Mouse (Mus musculus): ENCODE data around the gene Mns1. TPM values are rescaled to one million over a fixed set of nuclear protein-coding genes. Genes with fewer than 3 reads are reported as not detected.
"Not testable (repeated sequence)": the region's sequence is repeated elsewhere in the genome, so short reads cannot be mapped to it uniquely, and the experiment has no call there.

Gene Mns1
- polyA plus RNA-seq (2012; rRNA removed): 0.85 and 1.3 TPM in 2 replicates

DNA sequence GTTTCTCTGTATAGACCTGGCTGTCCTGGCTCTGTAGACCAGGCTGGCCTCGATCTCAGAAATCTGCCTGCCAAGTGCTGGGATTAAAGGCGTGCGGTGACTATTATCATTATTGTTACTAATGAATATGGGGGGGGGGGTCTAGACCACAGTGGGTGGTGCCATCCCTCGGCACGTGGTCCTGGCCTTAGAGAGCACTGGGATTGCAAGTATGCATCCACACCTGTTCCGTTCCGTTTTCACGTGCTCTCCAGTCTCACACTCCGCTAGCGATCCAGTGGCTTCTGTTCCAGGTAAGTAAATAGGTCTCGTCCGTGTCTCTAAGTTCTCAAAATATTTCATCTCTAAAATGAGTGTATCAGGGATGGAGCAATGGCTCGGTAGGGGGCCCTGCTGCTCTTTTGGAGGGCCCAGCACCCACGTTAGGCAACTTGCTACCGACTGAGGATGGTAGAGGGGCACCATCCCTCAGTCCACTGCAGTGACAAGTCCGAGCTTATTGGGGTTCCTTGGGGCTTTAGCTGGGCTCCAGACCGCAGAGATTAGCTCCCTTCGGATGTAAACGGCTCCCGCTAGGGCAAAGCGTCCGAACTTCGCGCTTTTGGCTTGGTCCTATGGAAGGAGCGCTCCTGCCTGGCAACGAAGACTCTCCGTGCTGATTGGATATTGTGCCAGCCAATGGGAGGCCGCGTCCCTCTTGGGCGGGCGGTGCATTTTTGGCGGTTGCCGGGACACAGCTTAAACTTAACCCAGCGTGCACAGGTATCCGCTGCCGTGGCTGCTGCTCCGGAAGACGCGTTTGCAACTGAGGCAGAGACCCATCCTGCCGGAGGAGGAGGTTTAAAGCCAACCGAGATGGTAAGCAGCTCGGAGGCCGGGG lies at the start of gene Mns1:
Gene Mns1, plus strand, starts transcription at position 190 of the 880 bp plus-strand sequence.
- Histone ChIP-seq H3K4me1 (ENCODE audit: control insufficient read depth, insufficient read depth, low read length) (0 out of 2 replicates have a peak, but pooled peaks cover 3% of the 10 kb centered on the region), H3K4me3 (replicated peaks; ENCODE audit: extremely low read depth, low read depth, low read length) (peak within 1 kb of the TSS; percentile 76)
- TF ChIP-seq POLR2A (IDR thresholded peaks at IDR 0.05; ENCODE audit: borderline replicate concordance, extremely low read depth, low read depth, low read length): no peak
- TF ChIP-seq CTCF (IDR thresholded peaks at IDR 0.05; ENCODE audit: insufficient read depth, low read length): no peak
- peak; percentile 94 for DNase-seq
- WGBS: 2% methylated on average over 43 of the region's 43 CpGs

DNA sequence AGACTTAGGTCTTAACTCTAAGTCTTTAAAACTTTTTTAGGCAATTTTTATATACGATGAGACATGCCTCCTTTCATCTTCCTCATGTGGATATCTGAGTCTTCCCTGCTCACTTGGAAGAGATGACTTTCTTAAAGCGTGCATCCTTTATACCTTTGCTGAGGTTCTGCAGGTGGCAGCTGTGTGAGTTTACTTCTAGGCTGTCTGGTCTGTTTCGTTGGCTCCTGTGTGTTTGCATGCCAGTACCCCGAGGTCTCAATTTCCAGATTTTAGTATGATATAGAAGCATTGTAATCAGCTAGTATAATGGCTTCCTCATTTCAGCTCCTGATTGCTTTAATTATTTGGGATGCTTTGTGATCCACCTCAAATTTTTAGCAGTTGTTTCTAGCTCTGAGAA lies 48.9 kb upstream of the Mns1 start:
- DNase-seq: no peak
- WGBS: 85% methylated on average over 4 of the region's 4 CpGs
- Histone ChIP-seq H3K4me3 (replicated peaks; ENCODE audit: extremely low read depth, low read depth, low read length) (no peak overlapping the region), H3K4me1 (ENCODE audit: control insufficient read depth, insufficient read depth, low read length) (no peaks in the 10 kb centered on the region)
- no peak for TF ChIP-seq POLR2A (IDR thresholded peaks at IDR 0.05; ENCODE audit: borderline replicate concordance, extremely low read depth, low read depth, low read length)
- no peak for TF ChIP-seq CTCF (IDR thresholded peaks at IDR 0.05; ENCODE audit: insufficient read depth, low read length)

GRCm38 (mm10) chr9:72389431-72390002 lies 48.3 kb upstream of the Mns1 start:
- Histone ChIP-seq H3K4me1 (ENCODE audit: control insufficient read depth, insufficient read depth, low read length) (no peaks in the 10 kb centered on the region), H3K4me3 (replicated peaks; ENCODE audit: extremely low read depth, low read depth, low read length) (no peak overlapping the region)
- TF ChIP-seq CTCF (IDR thresholded peaks at IDR 0.05; ENCODE audit: insufficient read depth, low read length) (no peak), POLR2A (IDR thresholded peaks at IDR 0.05; ENCODE audit: borderline replicate concordance, extremely low read depth, low read depth, low read length) (no peak)
- no peak for DNase-seq
- WGBS: 75% methylated on average over 14 of the region's 14 CpGs

- Histone ChIP-seq H3K4me1 (ENCODE audit: control insufficient read depth, insufficient read depth, low read length) (no peaks in the 10 kb centered on the region), H3K4me3 (replicated peaks; ENCODE audit: extremely low read depth, low read depth, low read length) (no peak overlapping the region)
- TF ChIP-seq CTCF (IDR thresholded peaks at IDR 0.05; ENCODE audit: insufficient read depth, low read length) (no peak), POLR2A (IDR thresholded peaks at IDR 0.05; ENCODE audit: borderline replicate concordance, extremely low read depth, low read depth, low read length) (no peak)
- WGBS: 72% methylated on average over 12 of the region's 12 CpGs
- DNase-seq: no peak
These were observed 47.3 kb upstream of the Mns1 start for GRCm38 (mm10) chr9:72390321-72391077.

DNA sequence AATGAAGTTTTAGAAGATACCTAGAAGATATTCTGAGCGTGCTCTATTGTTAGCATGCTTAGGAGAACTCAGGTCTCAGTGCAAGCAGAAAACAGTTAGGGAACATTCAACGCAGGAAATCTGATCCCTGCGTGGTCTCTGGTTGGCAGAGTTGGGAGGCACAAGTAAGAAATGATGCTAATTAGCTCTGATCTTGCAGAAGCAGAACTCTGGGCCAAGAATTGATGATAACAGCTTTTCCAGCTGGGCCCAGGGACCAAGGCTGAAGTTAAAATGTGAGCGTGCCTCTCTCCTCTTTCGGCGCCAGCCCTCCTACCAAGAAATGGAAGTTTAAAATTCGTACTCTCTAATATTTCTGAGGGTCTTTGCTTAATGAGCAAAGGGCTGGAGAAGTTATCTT lies 45.1 kb upstream of the Mns1 start:
- DNase-seq: no peak
- 77% methylated on average over 7 of the region's 7 CpGs for WGBS
- H3K4me1 ChIP-seq (ENCODE audit: control insufficient read depth, insufficient read depth, low read length): no peaks in the 10 kb centered on the region

GRCm38 (mm10) chr9:72393238-72393637 lies 44.6 kb upstream of the Mns1 start:
- 86% methylated on average over 15 of the region's 15 CpGs for WGBS
- Histone ChIP-seq H3K4me3 (replicated peaks; ENCODE audit: extremely low read depth, low read depth, low read length) (no peak overlapping the region), H3K4me1 (ENCODE audit: control insufficient read depth, insufficient read depth, low read length) (no peaks in the 10 kb centered on the region)
- no peak for TF ChIP-seq POLR2A (IDR thresholded peaks at IDR 0.05; ENCODE audit: borderline replicate concordance, extremely low read depth, low read depth, low read length)
- no peak for DNase-seq

More for the DNA sequence above, 45.1 kb upstream of the Mns1 start:
- TF ChIP-seq CTCF (IDR thresholded peaks at IDR 0.05; ENCODE audit: insufficient read depth, low read length) (no peak), POLR2A (IDR thresholded peaks at IDR 0.05; ENCODE audit: borderline replicate concordance, extremely low read depth, low read depth, low read length) (no peak)
- no peak overlapping the region for H3K4me3 ChIP-seq (replicated peaks; ENCODE audit: extremely low read depth, low read depth, low read length)

DNA sequence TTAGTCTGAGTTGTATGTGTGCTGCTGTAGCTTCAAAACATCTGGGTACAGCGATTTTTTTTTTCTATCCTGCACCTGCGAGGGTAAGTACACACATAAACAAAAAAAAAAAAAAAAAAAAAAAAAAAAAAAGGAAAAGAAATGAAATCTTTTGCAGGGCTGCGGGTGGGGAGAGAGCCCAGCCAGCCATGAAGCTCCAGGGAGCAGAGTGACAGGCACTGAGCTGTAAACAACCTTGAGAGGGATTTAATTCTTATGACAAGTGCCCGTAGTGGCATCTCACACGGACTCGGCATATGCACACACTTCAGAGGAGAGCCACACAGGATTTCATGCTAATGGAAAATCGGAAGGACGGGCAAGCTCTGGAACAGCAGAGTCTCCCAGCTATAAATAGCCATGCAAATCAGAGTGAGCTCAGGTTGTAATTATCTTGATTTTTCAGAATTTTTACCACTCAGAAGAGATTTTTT lies 43.9 kb upstream of the Mns1 start:
- 50% methylated on average over 8 of the region's 8 CpGs for WGBS
- DNase-seq: no peak
- H3K4me1 ChIP-seq (ENCODE audit: control insufficient read depth, insufficient read depth, low read length): no peaks in the 10 kb centered on the region
- TF ChIP-seq POLR2A (IDR thresholded peaks at IDR 0.05; ENCODE audit: borderline replicate concordance, extremely low read depth, low read depth, low read length) (no peak), CTCF (IDR thresholded peaks at IDR 0.05; ENCODE audit: insufficient read depth, low read length) (no peak)
- no peak overlapping the region for H3K4me3 ChIP-seq (replicated peaks; ENCODE audit: extremely low read depth, low read depth, low read length)

DNA sequence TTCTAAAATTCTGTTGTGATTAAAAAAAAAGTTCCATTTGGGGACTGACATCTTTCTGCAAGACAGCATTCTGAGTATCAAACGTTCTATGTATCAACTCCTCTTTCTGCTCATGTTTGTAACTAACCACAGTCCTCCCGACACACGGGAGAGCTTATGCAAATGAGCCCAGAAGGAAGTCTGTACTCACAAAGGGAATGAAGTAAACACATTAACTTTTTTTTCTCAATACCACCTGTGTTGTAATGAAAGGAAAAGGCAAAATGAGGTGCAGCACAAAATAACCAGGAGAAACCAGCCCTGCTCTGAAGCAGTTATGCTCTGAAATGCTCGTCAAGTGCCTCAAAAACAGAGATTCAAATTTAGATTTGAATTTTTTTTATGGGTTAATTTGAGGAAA lies 37.7 kb upstream of the Mns1 start:
- no peak for TF ChIP-seq POLR2A (IDR thresholded peaks at IDR 0.05; ENCODE audit: borderline replicate concordance, extremely low read depth, low read depth, low read length)
- no peak for TF ChIP-seq CTCF (IDR thresholded peaks at IDR 0.05; ENCODE audit: insufficient read depth, low read length)
- Histone ChIP-seq H3K4me3 (replicated peaks; ENCODE audit: extremely low read depth, low read depth, low read length) (no peak overlapping the region), H3K4me1 (ENCODE audit: control insufficient read depth, insufficient read depth, low read length) (no peaks in the 10 kb centered on the region)
- no peak for DNase-seq
- 41% methylated on average over 4 of the region's 4 CpGs for WGBS

GRCm38 (mm10) chr9:72401769-72402168 lies 36.0 kb upstream of the Mns1 start:
- WGBS: 61% methylated on average over 4 of the region's 4 CpGs
- not testable (repeated sequence) for H3K4me3 ChIP-seq (replicated peaks; ENCODE audit: extremely low read depth, low read depth, low read length); H3K4me1 ChIP-seq (ENCODE audit: control insufficient read depth, insufficient read depth, low read length); DNase-seq

Measured in lung, adult 2 months (tissue).